Mouse (Mus musculus): ENCODE measurements around the gene Tfec. TPM values are rescaled to one million over a fixed set of nuclear protein-coding genes. Genes with fewer than 3 reads are reported as not detected.

Gene Tfec
- polyA plus RNA-seq (2015; fragmentation: Nextera tagmentation; extraction: Ambion mirVana): 0.50 and 0.64 TPM in 2 replicates

DNA sequence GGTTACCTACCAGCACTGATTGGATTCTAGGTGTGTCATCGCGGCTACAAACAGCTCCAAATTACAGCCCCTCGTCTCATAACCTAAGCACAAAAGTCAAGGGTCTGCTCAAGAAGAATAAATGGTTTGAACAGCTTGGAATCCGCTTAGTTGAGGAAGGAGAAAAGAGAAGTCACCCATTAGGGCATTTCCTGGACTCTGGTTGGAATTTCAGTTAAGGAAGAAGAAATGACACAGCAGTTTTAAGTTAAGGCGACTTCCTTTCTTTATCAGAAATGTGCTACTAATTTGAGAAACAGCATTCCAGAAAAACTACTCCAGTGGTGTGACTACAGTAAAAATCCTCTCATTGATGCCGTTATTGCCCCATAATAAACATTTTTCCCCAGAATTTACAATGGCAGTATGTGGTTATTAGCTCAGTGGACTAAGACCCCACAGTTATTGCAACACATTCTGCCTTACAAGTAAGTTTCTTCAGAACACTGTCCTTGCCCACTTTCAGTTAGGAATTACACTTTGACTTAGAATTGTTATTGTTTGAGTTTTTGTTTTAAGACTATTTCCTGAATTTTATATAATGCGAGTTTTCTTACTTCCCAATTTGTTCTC, at the start of gene Tfec:
Tfec (minus strand) TSS at position 191 of the 612 bp plus-strand sequence.
- H3K27me3 ChIP-seq (ENCODE audit: control insufficient read depth, insufficient read depth, low read length): no peaks in the 10 kb centered on the region
- H3K9me3 ChIP-seq (replicated peaks; ENCODE audit: control insufficient read depth, low read length): no peaks in the 10 kb centered on the region
- no peaks in the 10 kb centered on the region for H3K4me1 ChIP-seq (ENCODE audit: control insufficient read depth, insufficient read depth, low read length)
- H3K9ac ChIP-seq (ENCODE audit: low read length): no peak within 1 kb of the TSS
- no peak within 1 kb of the TSS for H3K27ac ChIP-seq (ENCODE audit: low read length)
- no peak within 1 kb of the TSS for H3K4me2 ChIP-seq (ENCODE audit: low read depth, low read length)
- no peaks in the 10 kb centered on the region for H3K36me3 ChIP-seq (ENCODE audit: control insufficient read depth, insufficient read depth)
- ATAC-seq (replicated peaks; ENCODE audit: extremely low read depth, insufficient read depth, low FRiP score): no peak
- no peak within 1 kb of the TSS for H3K4me3 ChIP-seq (ENCODE audit: low read length)
- WGBS: 72% methylated on average over 7 of the region's 7 CpGs

DNA sequence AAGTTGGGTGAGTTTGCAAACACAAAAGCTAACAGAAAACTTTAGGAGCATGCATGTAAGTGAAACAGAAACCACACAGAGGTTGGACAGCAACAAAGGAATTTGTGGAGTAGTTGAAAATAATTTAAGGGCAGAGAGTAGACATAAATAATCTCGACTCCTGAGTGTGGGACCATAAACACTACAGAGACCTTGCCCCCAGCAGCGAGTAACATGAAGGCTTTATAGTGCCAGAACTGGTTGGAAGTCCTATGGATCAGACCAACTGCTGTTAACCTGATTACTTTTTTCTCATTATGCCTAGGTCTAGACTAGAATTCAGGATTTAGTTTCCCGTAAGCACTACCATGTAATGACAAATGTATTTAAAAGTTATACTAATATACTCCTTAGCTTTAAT, 49.6 kb upstream of the Tfec start:
- H3K9ac ChIP-seq (ENCODE audit: low read length): no peak overlapping the region
- H3K27me3 ChIP-seq (ENCODE audit: control insufficient read depth, insufficient read depth, low read length): no peaks in the 10 kb centered on the region
- H3K4me1 ChIP-seq (ENCODE audit: control insufficient read depth, insufficient read depth, low read length): no peaks in the 10 kb centered on the region
- no peak overlapping the region for H3K4me2 ChIP-seq (ENCODE audit: low read depth, low read length)
- no peaks in the 10 kb centered on the region for H3K36me3 ChIP-seq (ENCODE audit: control insufficient read depth, insufficient read depth)
- WGBS: 71% methylated on average over 3 of the region's 3 CpGs
- H3K9me3 ChIP-seq (replicated peaks; ENCODE audit: control insufficient read depth, low read length): no peaks in the 10 kb centered on the region
- H3K27ac ChIP-seq (ENCODE audit: low read length): no peak overlapping the region
- no peak overlapping the region for H3K4me3 ChIP-seq (ENCODE audit: low read length)
- ATAC-seq (replicated peaks; ENCODE audit: extremely low read depth, insufficient read depth, low FRiP score): no peak

DNA sequence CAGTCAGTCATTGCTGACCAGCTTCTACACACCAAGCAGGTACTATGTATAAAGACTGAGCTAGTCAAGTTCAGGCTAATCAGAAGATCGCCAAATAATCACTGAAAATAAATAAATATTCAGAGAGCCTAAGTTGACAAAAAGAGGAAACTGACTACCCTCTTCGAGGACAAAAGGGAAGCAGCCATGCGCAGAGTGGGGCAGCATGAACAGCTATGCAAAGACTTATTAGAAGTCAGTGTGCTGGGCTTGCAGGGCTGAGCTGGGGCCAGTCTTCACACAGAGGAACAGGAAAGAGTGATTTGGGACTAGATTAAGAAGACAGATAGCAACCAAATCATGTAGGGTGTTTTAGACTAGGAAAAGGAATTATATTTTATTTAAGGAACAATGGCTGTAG, 45.3 kb upstream of the Tfec start:
- Histone ChIP-seq H3K27ac (ENCODE audit: low read length) (no peak overlapping the region), H3K4me3 (ENCODE audit: low read length) (no peak overlapping the region), H3K27me3 (ENCODE audit: control insufficient read depth, insufficient read depth, low read length) (no peaks in the 10 kb centered on the region), H3K9me3 (replicated peaks; ENCODE audit: control insufficient read depth, low read length) (no peaks in the 10 kb centered on the region), H3K4me1 (ENCODE audit: control insufficient read depth, insufficient read depth, low read length) (no peaks in the 10 kb centered on the region), H3K9ac (ENCODE audit: low read length) (no peak overlapping the region), H3K36me3 (ENCODE audit: control insufficient read depth, insufficient read depth) (no peaks in the 10 kb centered on the region), H3K4me2 (ENCODE audit: low read depth, low read length) (no peak overlapping the region)
- WGBS: 68% methylated on average over 3 of the region's 3 CpGs
- ATAC-seq (replicated peaks; ENCODE audit: extremely low read depth, insufficient read depth, low FRiP score): no peak

DNA sequence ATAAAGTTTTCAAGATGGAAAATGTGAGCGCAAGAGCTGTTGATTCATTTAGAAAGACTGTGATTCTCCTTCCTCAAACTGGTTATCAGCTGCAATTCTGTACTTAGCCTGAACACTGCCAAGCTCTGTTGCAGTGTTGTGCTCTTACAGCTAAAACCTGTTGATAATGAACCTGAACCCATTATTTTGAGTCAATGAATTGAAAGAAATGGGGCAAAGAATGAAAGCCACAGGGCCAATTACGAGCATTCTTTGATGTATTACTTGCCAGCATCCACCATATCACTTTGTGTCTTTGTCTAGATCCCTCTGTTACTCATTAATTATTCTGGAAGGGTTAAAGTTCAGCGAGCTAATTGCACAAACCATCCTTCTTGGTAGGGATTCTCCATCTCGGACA, 44.2 kb upstream of the Tfec start:
- 65% methylated on average over 4 of the region's 4 CpGs for WGBS
- Histone ChIP-seq H3K4me2 (ENCODE audit: low read depth, low read length) (no peak overlapping the region), H3K27me3 (ENCODE audit: control insufficient read depth, insufficient read depth, low read length) (no peaks in the 10 kb centered on the region), H3K9ac (ENCODE audit: low read length) (no peak overlapping the region), H3K36me3 (ENCODE audit: control insufficient read depth, insufficient read depth) (no peaks in the 10 kb centered on the region), H3K4me1 (ENCODE audit: control insufficient read depth, insufficient read depth, low read length) (no peaks in the 10 kb centered on the region), H3K4me3 (ENCODE audit: low read length) (no peak overlapping the region), H3K27ac (ENCODE audit: low read length) (no peak overlapping the region), H3K9me3 (replicated peaks; ENCODE audit: control insufficient read depth, low read length) (no peaks in the 10 kb centered on the region)
- ATAC-seq (replicated peaks; ENCODE audit: extremely low read depth, insufficient read depth, low FRiP score): no peak

DNA sequence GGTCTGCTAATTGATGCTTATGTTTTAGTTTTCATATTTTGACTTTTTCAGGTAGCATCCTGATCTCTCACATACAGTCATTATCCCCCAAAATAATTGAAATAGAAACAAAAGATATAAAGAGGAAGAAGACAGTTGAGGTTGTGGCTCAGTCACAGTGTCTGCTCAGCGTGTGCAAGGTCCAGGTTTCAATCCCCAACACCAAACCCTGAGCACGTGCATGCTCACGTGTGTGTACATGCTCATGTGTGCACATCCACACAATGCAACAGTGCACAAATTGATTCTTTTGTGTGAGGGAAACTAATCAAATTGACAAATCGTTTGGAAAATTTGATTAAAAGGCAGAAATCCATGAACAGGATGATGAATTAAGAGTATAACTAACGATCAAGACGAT, 32.8 kb upstream of the Tfec start:
- no peak overlapping the region for H3K9ac ChIP-seq (ENCODE audit: low read length)
- no peak overlapping the region for H3K27ac ChIP-seq (ENCODE audit: low read length)
- no peaks in the 10 kb centered on the region for H3K4me1 ChIP-seq (ENCODE audit: control insufficient read depth, insufficient read depth, low read length)
- H3K4me3 ChIP-seq (ENCODE audit: low read length): no peak overlapping the region
- H3K27me3 ChIP-seq (ENCODE audit: control insufficient read depth, insufficient read depth, low read length): no peaks in the 10 kb centered on the region
- H3K9me3 ChIP-seq (replicated peaks; ENCODE audit: control insufficient read depth, low read length): no peaks in the 10 kb centered on the region
- H3K4me2 ChIP-seq (ENCODE audit: low read depth, low read length): no peak overlapping the region
- H3K36me3 ChIP-seq (ENCODE audit: control insufficient read depth, insufficient read depth): no peaks in the 10 kb centered on the region
- no peak for ATAC-seq (replicated peaks; ENCODE audit: extremely low read depth, insufficient read depth, low FRiP score)
- 84% methylated on average over 6 of the region's 6 CpGs for WGBS

DNA sequence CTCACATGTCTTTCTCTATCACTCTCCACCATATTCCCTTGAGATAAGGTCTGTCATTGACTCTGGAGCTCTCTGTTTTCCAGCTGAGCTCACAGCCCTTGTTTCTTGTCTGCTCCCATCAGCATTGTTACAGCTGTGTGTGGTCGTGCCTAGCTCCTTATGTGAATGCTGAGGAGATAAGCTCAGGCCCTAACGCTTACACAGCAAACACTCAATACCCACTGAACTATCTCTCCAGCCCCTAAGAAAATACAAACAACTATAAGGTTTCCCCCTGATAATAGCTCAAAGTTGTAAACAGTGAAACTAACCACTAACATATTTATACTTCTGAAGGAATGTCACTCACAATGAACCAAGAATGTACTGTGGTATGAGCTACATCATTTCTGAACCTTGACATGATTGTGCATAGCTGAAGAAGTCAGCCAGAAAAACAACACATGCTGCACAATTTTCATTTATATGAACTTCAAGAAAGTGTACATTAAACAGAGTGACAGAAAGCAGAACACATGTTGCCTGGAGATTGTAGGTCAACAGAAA, 21.9 kb upstream of the Tfec start:
- Histone ChIP-seq H3K27me3 (ENCODE audit: control insufficient read depth, insufficient read depth, low read length) (no peaks in the 10 kb centered on the region), H3K4me1 (ENCODE audit: control insufficient read depth, insufficient read depth, low read length) (no peaks in the 10 kb centered on the region), H3K9me3 (replicated peaks; ENCODE audit: control insufficient read depth, low read length) (no peaks in the 10 kb centered on the region), H3K36me3 (ENCODE audit: control insufficient read depth, insufficient read depth) (no peaks in the 10 kb centered on the region), H3K27ac (ENCODE audit: low read length) (no peak overlapping the region), H3K4me2 (ENCODE audit: low read depth, low read length) (no peak overlapping the region), H3K4me3 (ENCODE audit: low read length) (no peak overlapping the region), H3K9ac (ENCODE audit: low read length) (no peak overlapping the region)
- WGBS: 20% methylated on average over 2 of the region's 2 CpGs
- no peak for ATAC-seq (replicated peaks; ENCODE audit: extremely low read depth, insufficient read depth, low FRiP score)

DNA sequence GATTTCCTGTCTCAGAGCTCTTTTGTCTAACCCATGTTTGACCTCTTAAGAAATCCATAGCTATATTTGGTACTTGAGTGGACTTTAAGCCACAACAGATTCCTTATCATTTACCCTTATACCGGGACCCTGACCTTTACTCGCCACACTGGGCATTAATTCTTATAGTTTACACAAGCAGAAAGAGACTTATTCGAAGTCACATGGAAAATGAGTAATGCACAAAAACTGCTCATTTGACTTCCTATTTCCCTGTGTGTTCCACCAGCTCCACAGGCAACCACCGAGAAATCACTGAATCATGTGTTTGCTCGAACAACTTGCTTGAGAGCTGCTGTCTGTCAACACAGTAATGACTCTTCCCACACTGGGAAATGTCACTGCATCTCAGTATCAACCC, 6.4 kb downstream of the Tfec start:
- Histone ChIP-seq H3K9me3 (replicated peaks; ENCODE audit: control insufficient read depth, low read length) (no peaks in the 10 kb centered on the region), H3K27me3 (ENCODE audit: control insufficient read depth, insufficient read depth, low read length) (no peaks in the 10 kb centered on the region), H3K4me1 (ENCODE audit: control insufficient read depth, insufficient read depth, low read length) (no peaks in the 10 kb centered on the region), H3K27ac (ENCODE audit: low read length) (no peak overlapping the region), H3K36me3 (ENCODE audit: control insufficient read depth, insufficient read depth) (no peaks in the 10 kb centered on the region), H3K4me3 (ENCODE audit: low read length) (no peak overlapping the region), H3K9ac (ENCODE audit: low read length) (no peak overlapping the region), H3K4me2 (ENCODE audit: low read depth, low read length) (no peak overlapping the region)
- WGBS: 32% methylated on average over 5 of the region's 5 CpGs
- no peak for ATAC-seq (replicated peaks; ENCODE audit: extremely low read depth, insufficient read depth, low FRiP score)

DNA sequence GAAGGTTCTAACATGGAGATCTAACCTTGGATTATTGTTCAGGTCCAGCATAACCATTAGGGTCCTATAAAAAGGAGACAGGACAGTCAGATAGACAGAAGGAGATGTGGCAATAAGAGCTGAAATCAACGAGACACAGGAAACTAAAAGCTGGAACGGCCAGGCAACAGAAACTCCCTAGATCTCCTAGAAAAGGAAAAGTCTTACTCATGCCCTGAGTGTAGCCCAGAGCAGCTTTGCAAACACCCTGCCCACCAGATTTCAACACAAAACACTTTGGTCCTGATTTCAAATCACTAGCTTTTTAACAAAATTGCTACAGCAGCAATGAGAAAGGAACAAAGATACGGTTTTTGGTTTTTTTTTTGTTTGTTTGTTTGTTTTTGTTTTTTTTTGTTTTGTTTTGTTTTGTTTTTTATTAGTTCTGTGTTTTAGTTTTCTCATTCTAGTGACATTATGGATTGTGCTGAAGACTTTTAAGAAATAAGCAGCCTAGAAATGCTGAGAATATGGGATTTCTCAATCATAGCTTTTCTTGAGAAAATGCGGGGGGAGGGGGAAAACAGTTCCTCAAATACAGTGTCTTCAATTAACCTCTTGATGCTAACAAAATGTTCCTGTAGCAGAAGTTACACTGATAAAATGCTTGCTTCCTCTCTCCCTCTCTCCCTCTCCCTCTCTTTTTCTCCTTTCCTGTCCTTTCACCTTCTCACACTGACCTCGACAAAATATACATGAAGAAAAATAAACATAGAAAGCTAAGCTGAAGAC, 14.5 kb downstream of the Tfec start:
- Histone ChIP-seq H3K4me1 (ENCODE audit: control insufficient read depth, insufficient read depth, low read length) (no peaks in the 10 kb centered on the region), H3K9ac (ENCODE audit: low read length) (no peak overlapping the region), H3K4me2 (ENCODE audit: low read depth, low read length) (no peak overlapping the region), H3K27ac (ENCODE audit: low read length) (no peak overlapping the region), H3K4me3 (ENCODE audit: low read length) (no peak overlapping the region), H3K36me3 (ENCODE audit: control insufficient read depth, insufficient read depth) (no peaks in the 10 kb centered on the region), H3K27me3 (ENCODE audit: control insufficient read depth, insufficient read depth, low read length) (no peaks in the 10 kb centered on the region), H3K9me3 (replicated peaks; ENCODE audit: control insufficient read depth, low read length) (no peaks in the 10 kb centered on the region)
- no peak for ATAC-seq (replicated peaks; ENCODE audit: extremely low read depth, insufficient read depth, low FRiP score)
- 56% methylated on average over 5 of the region's 5 CpGs for WGBS

DNA sequence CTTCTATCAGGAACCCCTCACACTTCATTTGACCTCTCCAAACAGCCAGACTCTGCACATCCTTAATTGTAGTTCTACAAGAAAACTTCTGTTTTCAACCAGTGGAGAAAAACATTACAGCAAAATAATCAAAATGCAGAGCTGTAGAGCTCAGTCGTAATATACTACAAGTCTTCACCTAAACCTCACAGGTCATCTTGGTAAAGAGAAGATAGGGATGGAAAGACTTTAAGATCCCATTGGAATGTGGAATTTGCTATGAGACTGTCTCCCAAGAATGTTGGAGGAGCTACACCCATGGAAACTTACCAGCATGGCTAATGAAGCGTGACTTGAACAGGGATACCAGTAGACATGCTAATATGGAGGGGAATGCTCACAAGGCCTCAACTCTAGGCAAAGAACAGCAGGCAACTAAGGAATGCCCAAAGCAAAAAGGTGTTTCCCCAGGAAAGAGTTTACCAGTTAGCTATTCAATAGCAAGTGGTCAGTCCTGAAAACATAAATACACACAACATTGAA, 24.2 kb downstream of the Tfec start:
- Histone ChIP-seq H3K4me1 (ENCODE audit: control insufficient read depth, insufficient read depth, low read length) (no peaks in the 10 kb centered on the region), H3K9ac (ENCODE audit: low read length) (no peak overlapping the region), H3K4me2 (ENCODE audit: low read depth, low read length) (no peak overlapping the region), H3K9me3 (replicated peaks; ENCODE audit: control insufficient read depth, low read length) (no peaks in the 10 kb centered on the region), H3K4me3 (ENCODE audit: low read length) (no peak overlapping the region), H3K27me3 (ENCODE audit: control insufficient read depth, insufficient read depth, low read length) (no peaks in the 10 kb centered on the region), H3K36me3 (ENCODE audit: control insufficient read depth, insufficient read depth) (no peaks in the 10 kb centered on the region), H3K27ac (ENCODE audit: low read length) (no peak overlapping the region)
- WGBS: 81% methylated on average over 2 of the region's 2 CpGs
- no peak for ATAC-seq (replicated peaks; ENCODE audit: extremely low read depth, insufficient read depth, low FRiP score)

Measured in heart, embryonic 16.5 days (tissue).